Mouse (Mus musculus) forebrain, embryonic 13.5 days (tissue): ENCODE measurements around the gene Tbl2. TPM values are rescaled to one million over a fixed set of nuclear protein-coding genes. Genes with fewer than 3 reads are reported as not detected.

ENCODE experiments used
- ATAC-seq: fragments of 200-750 bp; cut with Nextera tagmentation; 2 replicates; pipeline ENCODE4 v1.8.0; 2017
- H3K27ac ChIP-seq: fragments of 300-500 bp; sonication (generic); 2 replicates; pipeline ENCODE4 v1.5.1; 2015; ENCODE audit warnings: inconsistent platforms, mild to moderate bottlenecking, moderate library complexity
- H3K27me3 ChIP-seq: fragments of 300-500 bp; sonication (generic); 2 replicates; pipeline ENCODE4 v1.6.1; 2015; ENCODE audit warnings: mild to moderate bottlenecking, inconsistent platforms
- H3K36me3 ChIP-seq: fragments of 300-500 bp; sonication (generic); 2 replicates; pipeline ENCODE4 v1.6.1; 2015; ENCODE audit warnings: mild to moderate bottlenecking, inconsistent platforms; ENCODE audit not compliant: poor library complexity, severe bottlenecking
- H3K4me1 ChIP-seq: fragments of 300-500 bp; sonication (generic); 2 replicates; pipeline ENCODE4 v1.6.1; 2015; ENCODE audit warnings: inconsistent platforms
- H3K4me2 ChIP-seq: fragments of 300-500 bp; sonication (generic); 2 replicates; pipeline ENCODE4 v1.6.1; 2015; ENCODE audit warnings: inconsistent platforms, mild to moderate bottlenecking, moderate library complexity
- H3K4me3 ChIP-seq: fragments of 300-500 bp; sonication (generic); 2 replicates; pipeline ENCODE4 v1.5.1; 2015; ENCODE audit warnings: mild to moderate bottlenecking, inconsistent platforms
- H3K9ac ChIP-seq: fragments of 300-500 bp; sonication (generic); 2 replicates; pipeline ENCODE4 v1.6.1; 2015; ENCODE audit warnings: mild to moderate bottlenecking, inconsistent platforms
- H3K9me3 ChIP-seq: fragments of 300-500 bp; sonication (generic); replicated peaks from 2 replicates; pipeline ENCODE4 v1.6.1; 2016; ENCODE audit warnings: inconsistent platforms
- WGBS: fragments of 180-500 bp; shearing (Covaris S2); methylation state at CpG from one replicate; pipeline ENCODE4 v1.1.7; 2015; 5-methylcytosine and 5-hydroxymethylcytosine counted together
- polyA plus RNA-seq: library from polyadenylated mRNA; unstranded; fragments of >200 nt; fragmentation: Nextera tagmentation; extraction: Ambion mirVana; gene quantifications from 2 replicates; pipeline ENCODE4 v1.2.1, GENCODE M21; 2015

Gene Tbl2
- polyA plus RNA-seq, 1 experiment from 2014 or later: 18.8 TPM

GRCm38 (mm10) chr5:135178996-135179395, 29.5 kb downstream of the Tbl2 start:
- H3K36me3 ChIP-seq: peaks cover 94% of the 10 kb centered on the region
- H3K27ac ChIP-seq: no peak overlapping the region
- no peak overlapping the region for H3K4me2 ChIP-seq
- 87% methylated on average over 4 of the region's 4 CpGs for WGBS
- H3K4me3 ChIP-seq: no peak overlapping the region
- H3K9ac ChIP-seq: peak overlapping the region; percentile 30; the same call in 1 of the 2 replicates
- no peak for ATAC-seq
- H3K9me3 ChIP-seq: no peaks in the 10 kb centered on the region
- no peaks in the 10 kb centered on the region for H3K27me3 ChIP-seq
- no peaks in the 10 kb centered on the region for H3K4me1 ChIP-seq

DNA sequence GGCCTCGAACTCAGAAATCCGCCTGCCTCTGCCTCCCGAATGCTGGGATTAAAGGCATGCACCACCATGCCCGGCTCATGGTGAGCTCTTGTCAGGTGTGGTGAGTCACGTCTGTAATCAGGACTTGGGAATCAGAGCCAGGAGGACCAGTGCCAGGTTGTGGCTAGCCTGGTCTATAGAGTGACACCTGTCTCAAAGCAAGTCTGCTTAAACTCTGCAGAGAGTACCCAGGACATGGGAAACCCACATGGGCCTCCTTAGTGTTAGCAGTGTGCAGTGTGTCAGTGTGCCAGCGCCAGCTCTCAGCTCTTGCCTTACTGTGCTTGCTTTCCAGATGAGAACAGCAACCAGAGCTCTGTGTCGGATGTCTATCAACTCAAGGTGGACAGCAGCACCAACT, 30.2 kb downstream of the Tbl2 start:
- H3K36me3 ChIP-seq: peaks cover 91% of the 10 kb centered on the region
- no peak overlapping the region for H3K27ac ChIP-seq
- no peaks in the 10 kb centered on the region; the same call in 1 of the 2 replicates for H3K9me3 ChIP-seq
- no peak overlapping the region for H3K4me2 ChIP-seq
- no peak overlapping the region for H3K4me3 ChIP-seq
- no peaks in the 10 kb centered on the region for H3K4me1 ChIP-seq
- no peaks in the 10 kb centered on the region for H3K27me3 ChIP-seq
- no peak for ATAC-seq
- WGBS: 90% methylated on average over 7 of the region's 7 CpGs
- H3K9ac ChIP-seq: no peak overlapping the region

- Histone ChIP-seq H3K4me2 (no peak overlapping the region), H3K9ac (no peak overlapping the region), H3K27me3 (no peaks in the 10 kb centered on the region), H3K4me1 (no peaks in the 10 kb centered on the region), H3K9me3 (no peaks in the 10 kb centered on the region; the same call in 1 of the 2 replicates), H3K27ac (no peak overlapping the region), H3K4me3 (no peak overlapping the region), H3K36me3 (peaks cover 79% of the 10 kb centered on the region)
- no peak for ATAC-seq
- 95% methylated on average over 14 of the region's 14 CpGs for WGBS
These were observed 31.3 kb downstream of the Tbl2 start for GRCm38 (mm10) chr5:135180796-135181195.

- peaks cover 71% of the 10 kb centered on the region for H3K36me3 ChIP-seq
- H3K27me3 ChIP-seq: no peaks in the 10 kb centered on the region
- 0 out of 2 replicates have a peak, but pooled peaks cover 3% of the 10 kb centered on the region for H3K4me1 ChIP-seq
- no peaks in the 10 kb centered on the region; the same call in 1 of the 2 replicates for H3K9me3 ChIP-seq
- H3K27ac ChIP-seq: no peak overlapping the region
- no peak for ATAC-seq
- H3K9ac ChIP-seq: no peak overlapping the region
- H3K4me3 ChIP-seq: no peak overlapping the region
- 69% methylated on average over 6 of the region's 6 CpGs for WGBS
- H3K4me2 ChIP-seq: no peak overlapping the region
These were observed 32.3 kb downstream of the Tbl2 start for GRCm38 (mm10) chr5:135181776-135182175.

DNA sequence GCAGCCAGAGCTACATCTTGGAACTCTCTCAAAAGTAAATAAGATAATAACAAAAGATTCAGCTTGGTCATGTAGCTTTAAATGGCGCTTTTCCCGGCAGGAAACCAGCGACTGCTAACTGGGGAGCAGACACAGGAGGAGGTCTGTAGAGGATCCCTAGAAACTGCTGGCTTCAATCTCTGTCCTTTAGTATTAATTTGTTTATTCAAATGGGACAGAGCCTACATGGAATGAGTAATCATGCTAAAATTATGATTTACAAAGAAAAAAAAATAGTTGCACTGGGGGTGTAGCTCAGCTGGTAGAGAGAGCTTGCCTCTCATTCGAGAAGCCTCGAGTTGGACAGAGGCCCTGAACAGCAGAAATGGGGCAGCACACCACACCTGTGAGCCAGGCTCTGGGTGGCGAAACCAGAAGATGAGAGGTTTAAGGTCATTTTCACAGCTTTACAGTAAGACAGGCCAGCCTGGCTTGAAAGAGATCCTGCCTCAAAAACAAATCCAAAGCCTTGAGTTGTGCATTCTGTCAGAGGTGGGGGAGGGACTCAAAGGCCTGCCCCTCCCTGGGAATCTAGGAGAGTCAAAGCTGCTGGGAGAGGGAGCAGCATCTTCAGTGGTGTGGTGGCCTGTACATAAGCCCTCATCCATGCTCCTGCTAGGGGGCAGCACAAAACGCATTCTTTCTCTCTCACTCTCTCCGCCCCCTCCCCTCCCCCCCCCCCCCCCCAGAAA, 33.8 kb downstream of the Tbl2 start:
- H3K4me2 ChIP-seq: no peak overlapping the region
- no peak overlapping the region for H3K4me3 ChIP-seq
- H3K27me3 ChIP-seq: no peaks in the 10 kb centered on the region
- ATAC-seq: no peak
- peaks cover 56% of the 10 kb centered on the region for H3K36me3 ChIP-seq
- H3K9me3 ChIP-seq: no peaks in the 10 kb centered on the region; the same call in 1 of the 2 replicates
- no peak overlapping the region for H3K27ac ChIP-seq
- H3K4me1 ChIP-seq: peaks cover 3% of the 10 kb centered on the region; the same call in 1 of the 2 replicates
- WGBS: 65% methylated on average over 8 of the region's 8 CpGs
- H3K9ac ChIP-seq: no peak overlapping the region

DNA sequence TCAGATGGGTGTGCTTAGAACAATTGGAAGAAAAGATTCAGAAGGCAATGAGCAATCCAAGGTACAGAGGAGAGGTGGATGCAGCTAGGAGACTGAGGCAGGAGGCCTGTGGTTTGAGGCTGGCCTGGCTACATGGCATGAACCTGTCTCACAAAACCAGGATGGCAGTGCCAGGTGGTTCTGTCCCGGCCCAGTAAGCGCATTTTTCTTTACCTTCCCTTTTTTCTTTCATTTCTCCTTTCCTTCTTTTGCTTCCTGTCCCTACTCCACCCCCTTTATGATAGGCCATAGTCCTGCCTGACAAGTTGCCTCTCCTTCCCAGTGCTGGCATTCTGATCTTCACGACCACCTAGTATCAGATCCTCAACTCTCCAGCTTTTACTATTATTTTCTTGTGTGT, 35.6 kb downstream of the Tbl2 start:
- Histone ChIP-seq H3K27ac (no peak overlapping the region), H3K4me1 (peaks cover 20% of the 10 kb centered on the region), H3K4me3 (no peak overlapping the region), H3K27me3 (no peaks in the 10 kb centered on the region), H3K4me2 (no peak overlapping the region), H3K36me3 (peaks cover 49% of the 10 kb centered on the region), H3K9me3 (no peaks in the 10 kb centered on the region; the same call in 1 of the 2 replicates), H3K9ac (no peak overlapping the region)
- ATAC-seq: no peak
- WGBS: 100% methylated on average over 3 of the region's 3 CpGs

- ATAC-seq: no peak
- Histone ChIP-seq H3K4me3 (no peak overlapping the region), H3K9me3 (no peaks in the 10 kb centered on the region; the same call in 1 of the 2 replicates), H3K9ac (no peak overlapping the region), H3K27me3 (no peaks in the 10 kb centered on the region), H3K4me1 (peaks cover 26% of the 10 kb centered on the region), H3K27ac (no peak overlapping the region), H3K4me2 (no peak overlapping the region), H3K36me3 (peaks cover 44% of the 10 kb centered on the region)
- 35% methylated on average over 3 of the region's 3 CpGs for WGBS
These were observed 36.1 kb downstream of the Tbl2 start for GRCm38 (mm10) chr5:135185596-135185995.

GRCm38 (mm10) chr5:135186231-135186620, 36.8 kb downstream of the Tbl2 start:
- peak; percentile 9 for ATAC-seq
- WGBS: 21% methylated on average over 10 of the region's 10 CpGs

DNA sequence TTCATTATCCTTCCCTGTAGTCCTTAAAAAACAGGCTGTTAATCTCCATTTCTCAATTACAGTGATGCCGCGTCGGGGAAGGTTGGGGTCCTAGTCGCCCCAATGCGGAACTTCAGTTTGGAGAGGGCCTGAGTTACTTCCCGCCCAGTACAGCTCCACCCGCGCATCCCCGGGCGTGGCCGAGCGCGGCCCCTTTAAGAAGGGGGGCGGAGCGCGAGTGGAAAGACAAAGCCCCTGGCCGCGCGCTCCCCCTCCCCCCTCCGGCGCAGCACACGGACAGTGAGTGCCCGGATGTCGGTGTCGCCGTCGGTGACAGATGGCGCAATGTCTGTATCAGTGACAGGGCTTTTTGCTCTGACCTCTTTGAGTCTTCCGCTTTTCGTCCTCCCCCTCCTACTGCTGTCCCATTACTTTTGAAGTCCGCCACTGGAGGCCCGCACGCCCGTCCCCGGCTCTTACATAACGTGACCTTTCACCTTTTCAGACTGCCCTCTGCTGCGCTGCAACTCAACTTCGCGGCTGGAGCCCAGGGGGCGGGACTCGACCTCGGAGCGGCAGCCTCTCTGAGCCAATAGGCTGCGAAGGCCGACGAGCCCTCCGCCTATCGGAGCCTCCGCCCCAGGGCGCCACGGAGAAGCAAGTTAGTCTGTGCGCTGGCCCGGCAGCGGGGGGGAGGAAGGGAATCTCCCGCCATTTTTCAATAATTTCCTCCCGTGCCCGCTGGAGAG, 37.3 kb downstream of the Tbl2 start, which contains the start of gene Baz1b:
Gene Baz1b, plus strand, starts transcription at position 644 of the 728 bp plus-strand sequence.
- peak within 1 kb of the TSS; percentile 99 for H3K4me3 ChIP-seq
- ATAC-seq: peak; percentile 98
- H3K4me1 ChIP-seq: peaks cover 28% of the 10 kb centered on the region
- peaks cover 33% of the 10 kb centered on the region for H3K36me3 ChIP-seq
- H3K9ac ChIP-seq: peak within 1 kb of the TSS; percentile 98
- H3K4me2 ChIP-seq: peak within 1 kb of the TSS; percentile 70
- peak within 1 kb of the TSS; percentile 96 for H3K27ac ChIP-seq
- H3K27me3 ChIP-seq: no peaks in the 10 kb centered on the region
- WGBS: under 1% methylated on average over 55 of the region's 57 CpGs
- H3K9me3 ChIP-seq: no peaks in the 10 kb centered on the region; the same call in 1 of the 2 replicates

More at GRCm38 (mm10) chr5:135186231-135186620, 36.8 kb downstream of the Tbl2 start:
- Histone ChIP-seq H3K4me2 (peak overlapping the region; percentile 70), H3K4me1 (peaks cover 28% of the 10 kb centered on the region), H3K36me3 (peaks cover 37% of the 10 kb centered on the region), H3K9ac (peak overlapping the region; percentile 98), H3K27ac (peak overlapping the region; percentile 96), H3K9me3 (no peaks in the 10 kb centered on the region; the same call in 1 of the 2 replicates), H3K4me3 (peak overlapping the region; percentile 99), H3K27me3 (no peaks in the 10 kb centered on the region)

DNA sequence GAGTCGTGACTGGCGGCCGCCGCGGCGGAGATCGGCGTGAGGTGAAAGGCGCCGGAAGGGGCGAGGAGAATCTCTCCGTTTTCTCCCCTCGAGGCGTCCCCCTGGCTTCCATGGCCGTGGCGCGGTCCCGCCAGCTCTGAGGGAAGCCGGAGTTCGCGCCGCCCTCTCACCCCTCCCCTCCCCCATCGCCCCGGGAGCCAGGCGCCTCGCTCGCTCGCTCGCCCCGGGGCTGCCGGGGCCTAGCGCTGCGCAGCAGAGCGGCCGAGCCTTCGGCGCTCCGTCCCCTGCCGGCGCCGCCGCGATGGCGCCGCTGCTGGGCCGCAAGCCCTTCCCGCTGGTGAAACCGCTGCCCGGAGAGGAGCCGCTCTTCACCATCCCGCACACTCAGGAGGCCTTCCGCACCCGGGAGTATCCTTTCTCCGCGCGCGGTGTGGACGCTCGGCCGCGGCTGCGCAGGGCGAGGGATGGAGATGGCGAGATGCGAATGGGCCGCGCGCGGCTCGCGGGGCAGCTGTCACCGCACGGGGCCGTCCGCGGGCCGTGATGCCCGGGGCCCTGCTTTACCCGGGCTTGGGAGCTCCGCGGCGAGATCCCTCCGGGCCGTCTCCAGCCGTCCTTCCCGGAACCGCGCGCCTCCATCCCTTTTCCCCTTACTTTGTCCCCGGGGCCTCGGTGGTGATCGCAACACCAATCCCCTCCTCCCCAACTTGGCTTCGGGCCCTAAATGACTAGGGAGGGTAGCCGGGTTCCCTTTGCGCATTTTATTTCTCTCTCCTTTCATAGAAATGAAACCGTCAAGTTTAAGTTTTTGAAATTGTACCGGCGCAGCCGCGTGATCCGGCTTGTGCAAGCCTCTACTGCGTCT, 38.1 kb downstream of the Tbl2 start:
- peaks cover 25% of the 10 kb centered on the region for H3K36me3 ChIP-seq
- H3K4me1 ChIP-seq: peaks cover 31% of the 10 kb centered on the region
- peak overlapping the region; percentile 96 for H3K27ac ChIP-seq
- H3K4me3 ChIP-seq: peak overlapping the region; percentile 99
- H3K27me3 ChIP-seq: no peaks in the 10 kb centered on the region
- peak; percentile 74 for ATAC-seq
- H3K4me2 ChIP-seq: peak overlapping the region; percentile 70
- peak overlapping the region; percentile 98 for H3K9ac ChIP-seq
- H3K9me3 ChIP-seq: no peaks in the 10 kb centered on the region; the same call in 1 of the 2 replicates
- WGBS: under 1% methylated on average over 69 of the region's 102 CpGs

DNA sequence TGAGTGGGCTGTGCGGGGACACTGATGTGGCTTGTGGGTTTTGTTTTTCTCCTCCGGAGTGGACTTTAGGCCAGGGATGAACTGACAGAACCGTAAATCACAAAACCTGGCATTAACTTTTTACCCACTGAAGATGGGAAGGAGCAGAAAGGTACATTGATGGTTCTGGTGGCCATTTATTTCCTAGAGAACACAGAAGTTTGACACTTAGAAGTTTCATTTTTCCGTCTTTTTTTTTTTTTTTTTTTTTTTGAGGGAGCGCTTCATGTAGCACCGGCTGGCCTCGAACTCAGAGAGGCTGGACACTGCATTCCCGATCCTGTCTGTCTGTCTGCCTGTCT, 38.7 kb downstream of the Tbl2 start:
- H3K4me2 ChIP-seq: peak overlapping the region; percentile 70
- H3K27ac ChIP-seq: peak overlapping the region; percentile 96
- peaks cover 37% of the 10 kb centered on the region for H3K4me1 ChIP-seq
- no peaks in the 10 kb centered on the region; the same call in 1 of the 2 replicates for H3K9me3 ChIP-seq
- no peaks in the 10 kb centered on the region for H3K27me3 ChIP-seq
- no peak for ATAC-seq
- H3K4me3 ChIP-seq: peak overlapping the region; percentile 99
- WGBS: under 1% methylated on average over 8 of the region's 8 CpGs
- peaks cover 19% of the 10 kb centered on the region; the same call in 1 of the 2 replicates for H3K36me3 ChIP-seq
- peak overlapping the region; percentile 98 for H3K9ac ChIP-seq
